Mouse (Mus musculus) layer of hippocampus, adult 9-11 months (tissue): Measurements from ENCODE around the gene Ccp110.
A peak's percentile ranks its signal among the peaks of the same experiment; 100 is the strongest.

Experiments used
- DNase-seq: peaks from one replicate; pipeline ENCODE4 v3.0.0; 2022

The Ccp110 gene

GRCm38 (mm10) chr7:118773027-118773426 is 60.7 kb downstream of the Ccp110 start:
- no peak for DNase-seq

- no peak for DNase-seq
Observed at GRCm38 (mm10) chr7:118775991-118776390, 63.6 kb downstream of the Ccp110 start.

GRCm38 (mm10) chr7:118776491-118776890 is 64.1 kb downstream of the Ccp110 start:
- no peak for DNase-seq

- DNase-seq, result peak; percentile 80
Observed at GRCm38 (mm10) chr7:118777598-118778394, 65.4 kb downstream of the Ccp110 start.

- peak; percentile 90 for DNase-seq
Observed at GRCm38 (mm10) chr7:118778561-118778960, 66.2 kb downstream of the Ccp110 start.

- no peak for DNase-seq
Observed at GRCm38 (mm10) chr7:118783305-118784001, 71.1 kb downstream of the Ccp110 start.

GRCm38 (mm10) chr7:118786091-118786490 is 73.7 kb downstream of the Ccp110 start:
- no peak for DNase-seq
